Mouse (Mus musculus) megakaryocyte, embryonic 14.5 days (primary cell): ENCODE results near the gene Calhm6.

ENCODE experiments used
- FLI1 ChIP-seq: IDR thresholded peaks from 2 replicates; pipeline ENCODE4 v1.6.1; 2012; ENCODE audit warnings: low read length, inconsistent platforms, mixed read lengths
- GATA1 ChIP-seq: IDR thresholded peaks from 3 replicates; pipeline ENCODE4 v1.6.1; 2012; ENCODE audit warnings: mixed read lengths, low read length, inconsistent platforms, borderline replicate concordance

GRCm38 (mm10) chr10:34136432-34136831 is 8.6 kb upstream of the Calhm6 start:
- TF ChIP-seq GATA1 = no peak
- no peak for TF ChIP-seq FLI1
